Mouse (Mus musculus): ENCODE measurements around the gene Clk1. TPM values are rescaled to one million over a fixed set of nuclear protein-coding genes. Genes with fewer than 3 reads are reported as not detected.
A peak's percentile ranks its signal among the peaks of the same experiment; 100 is the strongest.

The Clk1 gene
- polyA plus RNA-seq, 1 experiment from 2014 or later = 171 TPM

DNA sequence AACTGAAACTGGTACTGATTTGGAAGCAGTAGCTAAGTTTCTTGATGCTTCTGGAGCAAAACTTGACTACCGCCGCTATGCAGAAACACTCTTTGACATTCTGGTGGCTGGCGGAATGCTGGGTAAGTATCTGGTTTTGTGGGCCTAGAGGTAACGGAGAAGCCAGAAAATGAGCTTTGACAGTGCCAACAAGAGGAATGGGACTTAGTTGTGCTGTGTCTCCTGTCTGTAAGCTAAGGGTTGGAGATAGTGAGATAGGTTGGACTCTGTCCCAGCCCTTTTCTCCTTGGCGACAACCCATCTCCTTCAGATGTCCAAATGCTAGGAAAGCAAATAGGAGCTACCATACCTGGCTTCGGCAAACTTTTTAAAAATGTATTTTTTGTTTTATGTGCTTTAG, 26.1 kb downstream of the Clk1 start:
- ATAC-seq (replicated peaks; ENCODE audit: low FRiP score, low read depth) = no peak
- Histone ChIP-seq H3K4me3 (replicated peaks; ENCODE audit: low read depth, low read length) (no peak overlapping the region), H3K27ac (no peak overlapping the region), H3K36me3 (ENCODE audit: insufficient read depth, low read length) (peaks cover 51% of the 10 kb centered on the region), H3K27me3 (ENCODE audit: insufficient read depth, low read length) (no peaks in the 10 kb centered on the region), H3K4me2 (ENCODE audit: low read length) (no peak overlapping the region), H3K4me1 (replicated peaks; ENCODE audit: insufficient read depth, low read length) (no peaks in the 10 kb centered on the region), H3K9ac (ENCODE audit: low read depth, low read length) (no peak overlapping the region), H3K9me3 (replicated peaks; ENCODE audit: low read length) (no peaks in the 10 kb centered on the region)
- no peak for DNase-seq (ENCODE audit: low spot score)
- WGBS = 95% methylated on average over 6 of the region's 6 CpGs
- no peak for TF ChIP-seq CTCF (IDR thresholded peaks at IDR 0.05; ENCODE audit: low read depth)

DNA sequence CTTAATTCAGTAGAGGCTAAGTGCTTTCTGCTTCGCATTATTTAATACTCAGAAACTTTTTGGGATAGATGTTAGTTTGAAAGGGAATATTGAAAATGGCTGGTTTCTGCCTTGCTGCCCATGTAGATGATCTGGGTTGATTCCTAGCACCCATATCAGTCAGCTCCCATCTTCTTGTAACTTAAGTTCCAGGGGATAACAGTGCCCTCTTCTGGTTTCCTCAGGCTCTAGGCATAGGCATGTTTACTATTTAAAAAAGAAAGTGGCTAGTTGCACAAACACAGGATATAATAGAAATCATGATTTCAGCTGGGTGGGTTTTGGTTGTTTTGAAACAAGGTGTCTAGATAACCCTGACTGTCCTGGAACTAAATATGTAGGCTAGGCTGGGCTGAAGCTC, 27.7 kb downstream of the Clk1 start:
- Histone ChIP-seq H3K4me2 (ENCODE audit: low read length) (no peak overlapping the region), H3K9ac (ENCODE audit: low read depth, low read length) (no peak overlapping the region), H3K36me3 (ENCODE audit: insufficient read depth, low read length) (peaks cover 39% of the 10 kb centered on the region), H3K9me3 (replicated peaks; ENCODE audit: low read length) (no peaks in the 10 kb centered on the region), H3K27me3 (ENCODE audit: insufficient read depth, low read length) (no peaks in the 10 kb centered on the region), H3K27ac (no peak overlapping the region), H3K4me1 (replicated peaks; ENCODE audit: insufficient read depth, low read length) (0 out of 2 replicates have a peak, but pooled peaks cover 3% of the 10 kb centered on the region), H3K4me3 (replicated peaks; ENCODE audit: low read depth, low read length) (no peak overlapping the region)
- DNase-seq (ENCODE audit: low spot score) (no peak), ATAC-seq (replicated peaks; ENCODE audit: low FRiP score, low read depth) (no peak)
- WGBS = 100% methylated on average over 1 of the region's 1 CpGs
- peak; percentile 48 for TF ChIP-seq CTCF (IDR thresholded peaks at IDR 0.05; ENCODE audit: low read depth)

DNA sequence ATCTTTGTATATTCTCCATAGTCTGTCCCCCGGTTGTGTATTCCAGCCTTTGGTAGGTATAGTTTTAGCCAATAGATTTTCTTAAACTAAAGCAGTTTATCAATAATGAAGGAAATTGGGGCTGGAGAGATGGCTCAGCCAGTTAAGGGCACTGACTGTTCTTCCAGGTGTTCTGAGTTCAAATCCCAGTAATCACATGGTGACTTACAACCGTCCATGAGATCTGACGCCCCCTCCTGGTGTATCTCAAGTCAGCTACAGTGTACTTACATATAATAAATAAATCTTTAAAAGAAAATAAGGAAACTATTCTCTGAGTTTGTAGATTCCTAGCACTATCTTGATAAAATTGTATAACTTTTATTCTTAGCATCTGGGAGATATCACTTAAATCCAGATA, 28.5 kb downstream of the Clk1 start:
- WGBS = 92% methylated on average over 3 of the region's 3 CpGs

DNA sequence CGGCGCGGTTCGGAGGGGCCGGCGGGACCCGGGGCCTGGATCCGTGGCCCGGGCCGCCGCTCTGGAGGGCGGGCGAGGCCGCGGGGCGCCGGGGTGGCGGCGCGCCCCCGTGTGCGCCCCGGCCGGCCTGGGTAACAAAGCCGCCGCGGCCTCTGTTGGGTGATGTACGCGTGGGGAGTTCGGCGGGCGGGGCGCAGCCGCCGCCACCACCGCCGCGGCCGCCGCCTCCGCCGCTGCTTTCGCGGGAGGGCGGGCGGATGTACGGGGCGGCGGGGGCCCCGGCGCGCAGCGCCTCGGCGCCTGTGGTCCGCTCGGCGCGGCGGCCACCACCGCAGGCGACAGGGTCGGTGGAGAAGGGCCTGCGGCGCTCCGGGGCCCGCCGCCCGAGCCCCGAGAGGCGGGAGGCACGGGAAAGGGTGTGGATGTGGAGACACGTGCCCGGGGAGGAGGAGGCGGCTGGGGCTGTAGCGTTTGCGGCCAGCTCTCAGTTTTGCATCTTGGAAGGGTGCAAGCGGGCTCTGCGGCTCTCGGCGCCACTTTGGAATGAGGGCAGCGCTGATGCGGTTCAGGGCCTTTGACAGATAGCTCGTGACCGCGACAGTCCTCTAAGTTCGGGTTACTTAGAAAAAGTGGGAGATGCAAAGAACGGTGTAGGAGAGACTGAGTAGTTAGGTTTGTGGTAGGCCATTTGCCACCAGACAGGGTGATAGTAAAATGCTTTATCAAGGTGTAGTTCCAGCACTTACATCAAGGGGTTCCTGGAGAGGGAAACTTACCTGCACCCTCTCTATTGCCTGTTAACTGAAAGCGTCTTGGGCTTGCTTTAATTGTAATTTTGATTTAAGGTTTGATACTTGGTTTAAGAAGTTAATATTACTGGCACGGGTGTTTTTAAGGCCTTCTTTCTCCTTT, 30.3 kb downstream of the Clk1 start:
- Histone ChIP-seq H3K4me3 (replicated peaks; ENCODE audit: low read depth, low read length) (peak overlapping the region; percentile 97), H3K4me2 (ENCODE audit: low read length) (peak overlapping the region; percentile 62), H3K27me3 (ENCODE audit: insufficient read depth, low read length) (no peaks in the 10 kb centered on the region), H3K4me1 (replicated peaks; ENCODE audit: insufficient read depth, low read length) (0 out of 2 replicates have a peak, but pooled peaks cover 3% of the 10 kb centered on the region), H3K9me3 (replicated peaks; ENCODE audit: low read length) (no peaks in the 10 kb centered on the region), H3K9ac (ENCODE audit: low read depth, low read length) (peak overlapping the region; percentile 99), H3K27ac (peak overlapping the region; percentile 99), H3K36me3 (ENCODE audit: insufficient read depth, low read length) (peaks cover 17% of the 10 kb centered on the region; the same call in 1 of the 2 replicates)
- no peak for TF ChIP-seq CTCF (IDR thresholded peaks at IDR 0.05; ENCODE audit: low read depth)
- ATAC-seq (replicated peaks; ENCODE audit: low FRiP score, low read depth) (peak; percentile 53), DNase-seq (ENCODE audit: low spot score) (peak; percentile 75)
- WGBS = under 1% methylated on average over 58 of the region's 90 CpGs

More for the DNA sequence above, 28.5 kb downstream of the Clk1 start:
- H3K4me1 ChIP-seq (replicated peaks; ENCODE audit: insufficient read depth, low read length) = 0 out of 2 replicates have a peak, but pooled peaks cover 3% of the 10 kb centered on the region
- peaks cover 30% of the 10 kb centered on the region for H3K36me3 ChIP-seq (ENCODE audit: insufficient read depth, low read length)
- H3K27me3 ChIP-seq (ENCODE audit: insufficient read depth, low read length) = no peaks in the 10 kb centered on the region
- no peak overlapping the region for H3K4me2 ChIP-seq (ENCODE audit: low read length)
- ATAC-seq (replicated peaks; ENCODE audit: low FRiP score, low read depth) (no peak), DNase-seq (ENCODE audit: low spot score) (no peak)
- H3K4me3 ChIP-seq (replicated peaks; ENCODE audit: low read depth, low read length) = no peak overlapping the region
- H3K9me3 ChIP-seq (replicated peaks; ENCODE audit: low read length) = no peaks in the 10 kb centered on the region
- TF ChIP-seq CTCF (IDR thresholded peaks at IDR 0.05; ENCODE audit: low read depth) = no peak
- H3K27ac ChIP-seq = no peak overlapping the region
- no peak overlapping the region for H3K9ac ChIP-seq (ENCODE audit: low read depth, low read length)

DNA sequence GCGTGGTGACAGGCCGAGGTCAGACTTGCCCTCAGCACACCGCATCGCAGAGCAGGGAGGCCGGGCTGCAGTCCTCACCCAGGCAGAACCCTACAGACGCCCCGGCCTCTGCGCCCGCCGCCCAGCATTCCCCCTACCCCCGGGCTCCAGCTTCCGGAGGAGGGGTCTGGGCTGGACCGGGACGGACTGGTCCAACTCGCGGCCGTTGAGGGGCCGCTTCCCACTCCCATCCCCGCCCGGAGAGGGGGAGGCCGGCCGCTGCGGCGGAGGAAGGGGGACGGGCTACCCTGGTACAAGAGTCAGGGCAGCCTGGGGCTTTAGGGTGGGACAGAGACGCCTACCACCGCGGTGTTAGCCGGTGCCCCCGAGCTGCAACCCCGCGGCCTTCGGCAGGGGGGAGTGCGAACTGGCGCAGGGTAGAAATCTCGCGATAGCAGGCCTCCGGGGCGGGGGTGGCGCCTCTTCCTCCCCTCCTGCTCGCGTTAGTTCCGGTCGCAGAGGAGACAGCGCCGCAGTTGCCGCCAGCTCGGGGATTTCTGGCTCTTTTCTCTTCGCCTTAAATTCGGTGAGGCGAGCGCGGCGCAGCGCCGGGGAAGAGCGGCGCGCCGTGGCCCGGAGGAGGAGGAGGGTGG, 31.1 kb downstream of the Clk1 start, which contains the start of gene Bzw1:
Gene Bzw1, plus strand, starts transcription at position 247 of the 632 bp plus-strand sequence.
- 0 out of 2 replicates have a peak, but pooled peaks cover 3% of the 10 kb centered on the region for H3K4me1 ChIP-seq (replicated peaks; ENCODE audit: insufficient read depth, low read length)
- H3K27ac ChIP-seq = peak within 1 kb of the TSS; percentile 99
- H3K9me3 ChIP-seq (replicated peaks; ENCODE audit: low read length) = no peaks in the 10 kb centered on the region
- under 1% methylated on average over 47 of the region's 61 CpGs for WGBS
- peak; percentile 7; the same call in 1 of the 2 replicates for TF ChIP-seq CTCF (IDR thresholded peaks at IDR 0.05; ENCODE audit: low read depth)
- no peaks in the 10 kb centered on the region for H3K27me3 ChIP-seq (ENCODE audit: insufficient read depth, low read length)
- peak; percentile 96 for DNase-seq (ENCODE audit: low spot score)
- H3K4me3 ChIP-seq (replicated peaks; ENCODE audit: low read depth, low read length) = peak within 1 kb of the TSS; percentile 97
- H3K4me2 ChIP-seq (ENCODE audit: low read length) = peak within 1 kb of the TSS; percentile 62
- peaks cover 9% of the 10 kb centered on the region; the same call in 1 of the 2 replicates for H3K36me3 ChIP-seq (ENCODE audit: insufficient read depth, low read length)
- H3K9ac ChIP-seq (ENCODE audit: low read depth, low read length) = peak within 1 kb of the TSS; percentile 99
- peak; percentile 97 for ATAC-seq (replicated peaks; ENCODE audit: low FRiP score, low read depth)

DNA sequence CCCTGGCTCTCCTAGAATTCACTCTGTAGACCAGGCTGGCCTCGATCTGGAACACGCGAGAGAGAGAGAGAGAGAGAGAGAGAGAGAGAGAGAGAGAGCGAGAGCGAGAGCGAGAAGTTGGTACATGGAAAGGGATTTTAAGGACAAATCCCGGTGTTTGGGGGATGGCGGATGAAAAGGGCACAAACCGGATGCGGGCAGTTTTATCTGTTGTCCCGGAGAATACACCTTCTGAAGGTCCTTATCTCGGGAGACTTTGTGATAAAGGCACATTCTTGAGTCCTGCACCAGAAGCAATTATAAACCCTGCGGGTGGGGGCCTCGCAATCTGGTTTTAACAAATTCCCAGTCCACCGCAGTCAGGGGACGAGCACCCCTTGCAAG, 31.6 kb downstream of the Clk1 start:
- peak overlapping the region; percentile 99 for H3K27ac ChIP-seq
- H3K9ac ChIP-seq (ENCODE audit: low read depth, low read length) = peak overlapping the region; percentile 99
- no peaks in the 10 kb centered on the region for H3K27me3 ChIP-seq (ENCODE audit: insufficient read depth, low read length)
- peak; percentile 4; the same call in 1 of the 2 replicates for ATAC-seq (replicated peaks; ENCODE audit: low FRiP score, low read depth)
- no peak for DNase-seq (ENCODE audit: low spot score)
- peak overlapping the region; percentile 62 for H3K4me2 ChIP-seq (ENCODE audit: low read length)
- peaks cover 8% of the 10 kb centered on the region; the same call in 1 of the 2 replicates for H3K36me3 ChIP-seq (ENCODE audit: insufficient read depth, low read length)
- H3K9me3 ChIP-seq (replicated peaks; ENCODE audit: low read length) = no peaks in the 10 kb centered on the region
- no peak for TF ChIP-seq CTCF (IDR thresholded peaks at IDR 0.05; ENCODE audit: low read depth)
- H3K4me3 ChIP-seq (replicated peaks; ENCODE audit: low read depth, low read length) = peak overlapping the region; percentile 97
- H3K4me1 ChIP-seq (replicated peaks; ENCODE audit: insufficient read depth, low read length) = 0 out of 2 replicates have a peak, but pooled peaks cover 3% of the 10 kb centered on the region
- under 1% methylated on average over 16 of the region's 16 CpGs for WGBS

Measured in kidney, postnatal 0 days (tissue).